Mouse (Mus musculus) liver, adult (tissue): ENCODE results near the gene Ttll2.
"Not testable (repeated sequence)": the region's sequence is repeated elsewhere in the genome, so short reads cannot be mapped to it uniquely, and the experiment has no call there.

ENCODE experiments used
- GATA4 ChIP-seq: IDR thresholded peaks from 2 replicates; pipeline ENCODE4 v1.6.1; 2014; ENCODE audit warnings: mild to moderate bottlenecking, low read length; ENCODE audit not compliant: insufficient replicate concordance

Gene Ttll2

GRCm38 (mm10) chr17:7352596-7352995 lies at the start of gene Ttll2:
Ttll2 (minus strand) TSS chr17:7352696.
- not testable (repeated sequence) for TF ChIP-seq GATA4

- TF ChIP-seq GATA4, result not testable (repeated sequence)
These were observed 32.9 kb upstream of the Ttll2 start, which contains the start of gene Unc93a2 for GRCm38 (mm10) chr17:7385364-7385763. Unc93a2 (minus strand) TSS chr17:7385464.

- not testable (repeated sequence) for TF ChIP-seq GATA4
These were observed 19.4 kb upstream of the Ttll2 start, which contains the start of gene Gm49630 for GRCm38 (mm10) chr17:7371879-7372278. Gm49630 (minus strand) TSS chr17:7371979.

GRCm38 (mm10) chr17:7324346-7324745 lies 28.1 kb downstream of the Ttll2 start, which contains the start of gene Tcp10a:
Tcp10a (plus strand) TSS chr17:7324646.
- not testable (repeated sequence) for TF ChIP-seq GATA4
